Mouse (Mus musculus): ENCODE results near the gene Htr1a. TPM values are rescaled to one million over a fixed set of nuclear protein-coding genes. Genes with fewer than 3 reads are reported as not detected.

The Htr1a gene
- polyA plus RNA-seq, 1 experiment from 2014 or later, result not detected

Other genes with a start within 250 kb of the Htr1a start
- 1.5 and 3.2 TPM in 2 replicates for gene Rnf180, start 148.8 kb upstream of the Htr1a start, polyA plus RNA-seq (2016; fragmentation: Nextera tagmentation; extraction: Ambion mirVana)

Measured in heart, embryonic 10.5 days (tissue).